Mouse (Mus musculus): ENCODE results near the gene Olfr147.
"Not testable (repeated sequence)": the region's sequence is repeated elsewhere in the genome, so short reads cannot be mapped to it uniquely, and the experiment has no call there.

Olfr147 gene

DNA sequence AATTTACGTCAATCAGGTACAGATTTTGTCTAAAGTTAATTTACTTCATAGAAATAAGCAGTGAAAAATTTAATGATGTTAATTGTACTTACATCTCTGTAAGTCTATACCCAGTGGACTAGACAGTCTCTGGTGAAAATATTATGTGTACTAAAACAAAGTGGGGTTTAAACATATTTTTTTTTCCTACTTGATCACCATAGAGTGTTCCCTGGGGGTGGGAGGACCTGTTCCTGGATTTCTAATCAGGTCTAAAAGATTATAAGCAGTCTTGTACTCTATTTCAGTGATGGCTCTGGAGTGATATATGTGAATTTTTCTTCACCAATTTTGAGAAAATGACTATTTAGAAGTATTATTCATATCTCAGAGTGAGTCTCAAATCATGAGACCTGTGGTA is at the start of gene Olfr147:
Olfr147 (plus strand) TSS at position 301 of the 400 bp plus-strand sequence.
- DNase-seq (ENCODE audit: low spot score in 2 of 2) = no peak

DNA sequence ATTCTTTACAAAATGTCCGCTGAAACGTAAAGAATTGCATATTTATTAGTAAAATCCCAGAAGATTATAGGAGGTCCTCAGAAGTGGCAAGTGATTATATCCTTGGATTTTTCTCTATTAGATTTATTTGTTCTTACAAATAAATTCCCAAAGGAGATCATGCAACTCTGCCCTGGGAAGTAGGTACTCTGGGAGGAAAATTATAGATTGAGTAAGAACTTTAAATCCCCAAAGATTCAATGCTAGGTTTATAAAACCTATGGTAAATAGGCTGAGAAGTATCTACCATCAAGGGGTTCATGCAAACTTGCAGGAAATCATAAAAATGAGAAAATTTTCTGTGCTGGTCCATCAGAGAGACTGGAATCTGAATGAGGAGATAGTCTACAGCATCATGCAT is 34.9 kb upstream of the Olfr147 start, which contains the start of gene Olfr250:
Olfr250 (plus strand) TSS at position 301 of the 400 bp plus-strand sequence.
- no peak for DNase-seq (ENCODE audit: low spot score in 2 of 2)

GRCm38 (mm10) chr9:38376786-38377185 is 24.7 kb upstream of the Olfr147 start, which contains the start of gene Olfr251:
Gene Olfr251 (plus strand): TSS chr9:38377086.
- no peak for DNase-seq (ENCODE audit: low spot score in 2 of 2)

GRCm38 (mm10) chr9:38407502-38407901 is 6.0 kb downstream of the Olfr147 start:
- DNase-seq (ENCODE audit: low spot score in 2 of 2) = not testable (repeated sequence)

DNA sequence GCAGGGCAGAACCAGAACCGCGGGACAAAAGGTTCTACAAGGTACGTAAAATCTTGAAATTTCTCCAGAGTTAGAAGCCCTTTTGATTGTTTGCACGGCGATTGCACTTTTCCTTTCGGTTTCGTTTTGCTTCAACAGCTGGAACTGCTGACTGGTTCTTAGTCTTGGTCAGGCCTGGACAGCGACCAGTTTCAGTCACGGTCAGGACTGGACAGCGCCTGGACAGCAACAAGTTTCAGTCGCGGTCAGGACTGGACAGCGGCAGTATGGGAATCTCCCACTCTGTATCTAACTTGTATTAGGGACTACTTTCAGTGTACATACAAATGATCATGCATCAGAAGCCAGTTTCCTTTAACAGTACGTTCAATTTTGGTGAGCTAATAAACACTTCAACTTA is 12.0 kb downstream of the Olfr147 start:
- not testable (repeated sequence) for DNase-seq (ENCODE audit: low spot score in 2 of 2)

DNA sequence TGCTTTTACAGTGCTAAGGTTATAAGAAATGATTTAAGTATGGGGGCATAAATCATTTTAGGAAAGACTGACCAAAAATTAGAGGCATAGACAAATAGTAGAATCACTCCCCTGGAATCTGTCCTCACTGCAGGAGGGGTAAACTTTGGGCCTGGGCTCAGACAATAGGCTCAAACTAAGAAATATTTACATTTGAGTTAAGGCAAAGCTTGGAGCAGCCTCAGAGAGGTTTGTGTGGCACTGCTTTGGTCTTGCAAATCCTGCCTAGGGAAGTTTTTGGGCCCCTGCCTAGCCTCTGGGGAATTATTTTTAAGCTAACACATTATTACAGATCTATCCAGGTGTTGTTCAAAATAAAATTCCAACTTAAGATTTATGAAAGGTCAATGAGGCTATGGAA is 22.3 kb downstream of the Olfr147 start:
- DNase-seq (ENCODE audit: low spot score in 2 of 2) = no peak

DNA sequence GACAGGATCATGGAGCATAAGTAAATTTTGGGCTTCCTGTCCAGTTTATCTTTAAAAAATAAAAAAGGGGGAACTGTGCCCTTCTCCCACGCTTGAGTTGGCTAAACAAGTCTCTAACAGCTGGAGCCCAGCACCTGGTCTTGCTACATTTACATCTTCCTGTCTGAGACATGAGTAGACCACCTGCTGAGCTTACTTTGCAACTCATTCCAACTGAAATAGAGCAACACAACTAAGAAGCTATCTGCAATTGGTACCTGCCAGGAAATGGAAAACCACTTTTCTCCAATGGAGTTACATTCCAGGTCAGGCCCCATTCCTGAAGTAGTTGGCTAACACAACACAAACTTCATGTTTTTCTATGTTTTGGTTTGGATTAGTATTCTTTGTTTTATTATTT is 25.5 kb downstream of the Olfr147 start:
- DNase-seq (ENCODE audit: low spot score in 2 of 2) = no peak

DNA sequence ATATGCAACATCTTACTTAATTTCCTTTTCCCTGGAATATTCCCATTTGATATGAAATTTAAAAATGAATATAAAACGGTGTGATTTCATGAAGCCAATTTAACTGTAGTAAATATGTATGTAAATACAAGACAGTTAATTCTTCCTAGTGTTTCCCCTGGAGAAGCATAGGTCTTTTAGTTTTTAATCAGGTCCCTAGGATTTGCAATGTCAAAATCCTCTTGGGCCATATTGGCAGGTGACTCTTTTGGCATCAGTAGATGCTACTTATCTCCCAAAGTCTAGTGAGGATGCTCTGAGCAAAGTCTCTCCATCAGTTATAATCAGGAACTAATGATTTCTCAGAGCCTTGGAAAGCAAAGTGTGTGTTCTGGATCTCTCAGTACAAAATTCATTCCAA is 27.7 kb downstream of the Olfr147 start, which contains the start of gene Olfr901:
Olfr901 (plus strand) TSS at position 301 of the 400 bp plus-strand sequence.
- no peak for DNase-seq (ENCODE audit: low spot score in 2 of 2)

- DNase-seq (ENCODE audit: low spot score in 2 of 2) = no peak
These were observed 45.9 kb downstream of the Olfr147 start, which contains the start of gene Olfr902 for GRCm38 (mm10) chr9:38447352-38447751. Gene Olfr902 (plus strand): TSS chr9:38447652.
